Mouse (Mus musculus) hindbrain, embryonic 12.5 days (tissue): ENCODE measurements around the gene Atf3. TPM values are rescaled to one million over a fixed set of nuclear protein-coding genes. Genes with fewer than 3 reads are reported as not detected.
A peak's percentile ranks its signal among the peaks of the same experiment; 100 is the strongest.

Source experiments
- ATAC-seq: fragments of 200-750 bp; cut with Nextera tagmentation; 2 replicates; pipeline ENCODE4 v1.8.0; 2017; ENCODE audit warnings: moderate TSS enrichment; ENCODE audit not compliant: low FRiP score
- H3K27ac ChIP-seq: fragments of 300-500 bp; sonication (generic); 2 replicates; pipeline ENCODE4 v1.5.1; 2016; ENCODE audit warnings: mild to moderate bottlenecking
- H3K27me3 ChIP-seq: fragments of 300-500 bp; sonication (generic); 2 replicates; pipeline ENCODE4 v1.6.1; 2016; ENCODE audit warnings: mild to moderate bottlenecking
- H3K36me3 ChIP-seq: fragments of 300-500 bp; sonication (generic); 2 replicates; pipeline ENCODE4 v1.6.1; 2016; ENCODE audit warnings: mild to moderate bottlenecking
- H3K4me1 ChIP-seq: fragments of 300-500 bp; sonication (generic); 2 replicates; pipeline ENCODE4 v1.6.1; 2016
- H3K4me2 ChIP-seq: fragments of 300-500 bp; sonication (generic); replicated peaks from 2 replicates; pipeline ENCODE4 v1.6.1; 2016; ENCODE audit warnings: mild to moderate bottlenecking
- H3K4me3 ChIP-seq: fragments of 300-500 bp; sonication (generic); 2 replicates; pipeline ENCODE4 v1.5.1; 2016; ENCODE audit warnings: mild to moderate bottlenecking
- H3K9ac ChIP-seq: fragments of 300-500 bp; sonication (generic); 2 replicates; pipeline ENCODE4 v1.6.1; 2016; ENCODE audit warnings: mild to moderate bottlenecking, moderate library complexity
- H3K9me3 ChIP-seq: fragments of 300-500 bp; sonication (generic); replicated peaks from 2 replicates; pipeline ENCODE4 v1.6.1; 2016; ENCODE audit warnings: mild to moderate bottlenecking
- WGBS: fragments of 180-500 bp; shearing (Covaris S2); methylation state at CpG from one replicate; pipeline ENCODE4 v1.1.7; 2016; 5-methylcytosine and 5-hydroxymethylcytosine counted together
- polyA plus RNA-seq: library from polyadenylated mRNA; unstranded; fragments of >200 nt; fragmentation: Nextera tagmentation; extraction: Ambion mirVana; gene quantifications from 2 replicates; pipeline ENCODE4 v1.2.1, GENCODE M21; 2016

The Atf3 gene
- polyA plus RNA-seq, 1 experiment from 2014 or later: 2.7 TPM

GRCm38 (mm10) chr1:191184066-191184815, 33.6 kb downstream of the Atf3 start:
- H3K27ac ChIP-seq: no peak overlapping the region
- no peaks in the 10 kb centered on the region for H3K36me3 ChIP-seq
- peak overlapping the region; percentile 51 for H3K4me3 ChIP-seq
- no peaks in the 10 kb centered on the region for H3K9me3 ChIP-seq
- H3K4me1 ChIP-seq: peaks cover 42% of the 10 kb centered on the region
- whole genome bisulfite sequencing: under 1% methylated on average over 42 of the region's 42 CpGs
- peak overlapping the region; percentile 94 for H3K4me2 ChIP-seq
- peaks cover 96% of the 10 kb centered on the region for H3K27me3 ChIP-seq
- peak overlapping the region; percentile 55; the same call in 1 of the 2 replicates for H3K9ac ChIP-seq
- no peak for ATAC-seq

GRCm38 (mm10) chr1:191183163-191184065, 34.4 kb downstream of the Atf3 start:
- Histone ChIP-seq H3K9me3 (no peaks in the 10 kb centered on the region), H3K27me3 (peaks cover 95% of the 10 kb centered on the region), H3K27ac (no peak overlapping the region), H3K9ac (peak overlapping the region; percentile 55), H3K36me3 (no peaks in the 10 kb centered on the region), H3K4me2 (peak overlapping the region; percentile 94), H3K4me1 (peaks cover 42% of the 10 kb centered on the region), H3K4me3 (peak overlapping the region; percentile 51)
- ATAC-seq: peak; percentile 82
- WGBS: under 1% methylated on average over 67 of the region's 67 CpGs

GRCm38 (mm10) chr1:191182431-191183162, 35.2 kb downstream of the Atf3 start:
- H3K4me1 ChIP-seq: peaks cover 42% of the 10 kb centered on the region
- no peak for ATAC-seq
- under 1% methylated on average over 61 of the region's 61 CpGs for WGBS

GRCm38 (mm10) chr1:191181469-191182259, 36.2 kb downstream of the Atf3 start:
- 53% methylated on average over 12 of the region's 12 CpGs for WGBS
- Histone ChIP-seq H3K4me1 (peaks cover 42% of the 10 kb centered on the region), H3K9me3 (no peaks in the 10 kb centered on the region), H3K4me2 (peak overlapping the region; percentile 94), H3K36me3 (no peaks in the 10 kb centered on the region), H3K27me3 (peaks cover 91% of the 10 kb centered on the region), H3K4me3 (peak overlapping the region; percentile 51), H3K27ac (no peak overlapping the region), H3K9ac (no peak overlapping the region)
- no peak for ATAC-seq

More at GRCm38 (mm10) chr1:191182431-191183162, 35.2 kb downstream of the Atf3 start:
- Histone ChIP-seq H3K9ac (peak overlapping the region; percentile 55), H3K27me3 (peaks cover 94% of the 10 kb centered on the region), H3K36me3 (no peaks in the 10 kb centered on the region), H3K4me2 (peak overlapping the region; percentile 94), H3K9me3 (no peaks in the 10 kb centered on the region), H3K27ac (no peak overlapping the region), H3K4me3 (peak overlapping the region; percentile 51)

- no peaks in the 10 kb centered on the region for H3K9me3 ChIP-seq
- H3K27ac ChIP-seq: no peak overlapping the region
- peaks cover 35% of the 10 kb centered on the region for H3K4me1 ChIP-seq
- ATAC-seq: no peak
- no peak overlapping the region for H3K4me2 ChIP-seq
- no peak overlapping the region for H3K9ac ChIP-seq
- peaks cover 79% of the 10 kb centered on the region for H3K27me3 ChIP-seq
- H3K36me3 ChIP-seq: no peaks in the 10 kb centered on the region
- H3K4me3 ChIP-seq: no peak overlapping the region
- WGBS: 69% methylated on average over 4 of the region's 4 CpGs
Observed at GRCm38 (mm10) chr1:191180397-191180796, 37.4 kb downstream of the Atf3 start.

GRCm38 (mm10) chr1:191179846-191180245, 38.0 kb downstream of the Atf3 start:
- peaks cover 29% of the 10 kb centered on the region for H3K4me1 ChIP-seq
- WGBS: 51% methylated on average over 2 of the region's 2 CpGs

GRCm38 (mm10) chr1:191178511-191179188, 39.2 kb downstream of the Atf3 start:
- H3K9me3 ChIP-seq: no peaks in the 10 kb centered on the region
- peaks cover 17% of the 10 kb centered on the region for H3K4me1 ChIP-seq
- H3K4me3 ChIP-seq: no peak overlapping the region
- WGBS: 35% methylated on average over 15 of the region's 15 CpGs
- no peak overlapping the region for H3K9ac ChIP-seq
- H3K4me2 ChIP-seq: no peak overlapping the region
- H3K36me3 ChIP-seq: no peaks in the 10 kb centered on the region
- no peak overlapping the region for H3K27ac ChIP-seq
- peaks cover 61% of the 10 kb centered on the region for H3K27me3 ChIP-seq
- no peak for ATAC-seq

More at GRCm38 (mm10) chr1:191179846-191180245, 38.0 kb downstream of the Atf3 start:
- no peak overlapping the region for H3K4me3 ChIP-seq
- no peak overlapping the region for H3K27ac ChIP-seq
- no peak overlapping the region for H3K9ac ChIP-seq
- H3K27me3 ChIP-seq: peaks cover 73% of the 10 kb centered on the region
- ATAC-seq: no peak
- no peaks in the 10 kb centered on the region for H3K36me3 ChIP-seq
- no peak overlapping the region for H3K4me2 ChIP-seq
- no peaks in the 10 kb centered on the region for H3K9me3 ChIP-seq

GRCm38 (mm10) chr1:191176887-191177286, 41.0 kb downstream of the Atf3 start:
- Histone ChIP-seq H3K9ac (no peak overlapping the region), H3K36me3 (no peaks in the 10 kb centered on the region), H3K27ac (no peak overlapping the region), H3K4me2 (no peak overlapping the region), H3K9me3 (no peaks in the 10 kb centered on the region), H3K4me1 (peaks cover 1% of the 10 kb centered on the region; the same call in 1 of the 2 replicates), H3K4me3 (no peak overlapping the region), H3K27me3 (peaks cover 43% of the 10 kb centered on the region)
- 73% methylated on average over 7 of the region's 7 CpGs for WGBS
- ATAC-seq: no peak

- H3K27me3 ChIP-seq: 0 out of 2 replicates have a peak, but pooled peaks cover 6% of the 10 kb centered on the region
- H3K4me2 ChIP-seq: no peak overlapping the region
- no peak overlapping the region for H3K27ac ChIP-seq
- H3K4me3 ChIP-seq: no peak overlapping the region
- no peaks in the 10 kb centered on the region for H3K36me3 ChIP-seq
- no peak for ATAC-seq
- H3K9me3 ChIP-seq: no peaks in the 10 kb centered on the region
- WGBS: 18% methylated on average over 6 of the region's 6 CpGs
- no peak overlapping the region for H3K9ac ChIP-seq
- H3K4me1 ChIP-seq: no peaks in the 10 kb centered on the region
Observed at GRCm38 (mm10) chr1:191172487-191172886, 45.4 kb downstream of the Atf3 start.

GRCm38 (mm10) chr1:191170444-191170843, 47.4 kb downstream of the Atf3 start:
- Histone ChIP-seq H3K36me3 (no peaks in the 10 kb centered on the region), H3K9ac (no peak overlapping the region), H3K4me3 (no peak overlapping the region), H3K27ac (no peak overlapping the region), H3K9me3 (no peaks in the 10 kb centered on the region), H3K4me2 (no peak overlapping the region), H3K27me3 (no peaks in the 10 kb centered on the region), H3K4me1 (peaks cover 8% of the 10 kb centered on the region; the same call in 1 of the 2 replicates)
- 95% methylated on average over 2 of the region's 2 CpGs for WGBS
- no peak for ATAC-seq

GRCm38 (mm10) chr1:191166189-191166588, 51.6 kb downstream of the Atf3 start:
- ATAC-seq: no peak
- Histone ChIP-seq H3K36me3 (no peaks in the 10 kb centered on the region), H3K9ac (no peak overlapping the region), H3K27ac (no peak overlapping the region), H3K4me1 (peaks cover 8% of the 10 kb centered on the region; the same call in 1 of the 2 replicates), H3K4me3 (no peak overlapping the region), H3K4me2 (no peak overlapping the region), H3K9me3 (no peaks in the 10 kb centered on the region), H3K27me3 (no peaks in the 10 kb centered on the region)
- 82% methylated on average over 4 of the region's 4 CpGs for WGBS
